Mouse (Mus musculus) heart, postnatal 25 days (tissue): Measurements from ENCODE around the gene Art3. TPM values are rescaled to one million over a fixed set of nuclear protein-coding genes. Genes with fewer than 3 reads are reported as not detected.

Experiments used
- DNase-seq: peaks from one replicate; pipeline ENCODE4 v3.0.0; 2022; ENCODE audit warnings: low spot score
- intact Hi-C: fragments of 180-260 bp; cut with DNase I; formaldehyde crosslinking; loops from one replicate; pipeline ENCODE4 v1.15.1; 2025
- total RNA-seq, 2 experiments: library from RNA; stranded (reverse); gene quantifications; 2 replicates each; pipeline ENCODE4 v1.2.3; 2021

The Art3 gene
- total RNA-seq, 2 experiments from 2014 or later: 689 to 788 TPM

DNA sequence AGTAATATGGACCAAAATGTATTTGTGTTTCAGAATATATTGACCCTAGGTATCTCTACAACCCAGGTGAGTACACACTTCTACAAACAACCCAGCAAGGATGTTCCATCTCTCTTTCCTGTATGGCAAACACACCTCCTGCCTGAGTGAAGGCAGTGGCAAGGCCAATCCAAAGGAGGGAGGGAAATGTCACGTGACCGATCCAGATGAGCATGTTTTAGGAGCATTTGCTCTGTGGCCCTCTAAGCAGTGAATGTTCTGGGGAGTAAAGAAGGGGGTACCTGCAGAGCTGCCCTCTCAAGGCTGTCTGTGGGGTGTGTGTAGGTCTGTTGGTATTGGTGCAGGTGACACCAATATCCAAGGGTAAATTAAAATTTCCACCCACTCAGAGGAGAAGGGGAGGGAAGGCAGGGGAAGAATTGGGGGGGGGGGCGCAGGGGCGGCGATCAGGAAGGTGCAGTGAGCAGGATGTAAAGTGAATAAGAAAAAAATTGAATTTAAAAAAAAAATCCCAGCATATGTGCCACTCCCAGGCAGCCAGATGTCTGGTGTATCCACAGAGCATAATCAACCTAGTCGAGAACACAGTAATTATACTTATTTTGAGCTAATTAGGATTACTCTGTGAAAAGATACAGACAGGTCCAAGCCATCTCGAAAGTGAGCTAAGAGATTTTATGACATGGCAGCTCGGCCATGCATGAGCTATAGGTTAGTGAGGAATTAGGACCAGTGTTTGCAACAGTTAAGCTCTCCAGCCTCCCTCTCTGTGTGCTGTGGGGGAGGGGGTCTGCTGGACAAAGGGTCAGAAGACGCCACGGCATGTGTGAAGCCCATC is 72.2 kb downstream of the Art3 start:
- no peak for DNase-seq
- intact Hi-C loops: no loop called here

DNA sequence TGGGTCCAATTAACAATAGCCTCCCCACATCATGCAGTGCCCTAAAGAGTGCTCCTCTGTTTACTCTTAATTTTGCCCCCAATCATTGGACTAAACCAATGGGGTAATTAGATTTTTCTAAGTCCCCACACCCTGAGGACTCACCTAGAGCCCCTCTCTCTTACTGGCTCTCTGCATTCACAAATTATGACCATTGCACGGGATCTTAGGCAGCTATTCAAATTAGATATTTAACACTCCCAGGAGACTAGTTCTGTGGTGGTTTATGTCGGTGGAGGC is 72.7 kb downstream of the Art3 start:
- intact Hi-C loops: no loop called here

DNA sequence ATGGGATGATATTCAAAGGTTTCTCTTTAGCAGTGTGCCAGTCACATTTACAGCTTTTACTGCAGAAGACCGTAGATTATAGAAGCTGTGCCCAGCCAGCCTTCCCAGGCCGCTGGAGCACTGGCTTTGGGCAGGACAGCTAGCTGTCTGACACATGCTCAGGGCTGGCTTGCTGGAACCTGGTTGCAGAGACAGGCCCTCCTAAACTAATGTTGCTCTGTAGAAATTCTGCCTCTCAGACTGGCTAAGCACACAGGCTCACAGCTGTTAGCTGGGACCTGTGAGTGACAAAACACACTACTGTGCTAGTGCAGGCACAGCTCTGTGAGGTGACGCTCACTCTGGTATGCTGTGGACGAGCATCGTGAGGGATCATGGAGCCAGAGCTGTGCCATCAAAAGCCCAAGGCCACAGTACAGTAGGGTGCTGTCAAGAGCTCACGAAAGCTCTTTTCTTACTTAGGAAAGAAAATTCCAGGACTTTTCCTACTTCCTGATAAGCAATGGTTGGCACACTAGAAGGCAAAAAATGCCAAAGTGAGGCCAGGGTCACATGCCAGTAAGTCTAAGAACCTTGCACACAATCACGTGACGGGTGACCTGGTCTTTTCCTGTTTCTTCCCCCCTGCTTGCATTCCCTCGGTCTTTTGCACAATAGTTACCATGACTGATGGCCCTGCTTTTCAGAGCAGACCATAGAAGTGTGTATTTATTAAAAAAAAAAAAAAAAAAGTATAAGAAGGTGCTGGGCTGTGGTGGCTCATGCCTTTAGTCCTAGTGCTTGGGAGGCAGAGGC is 77.9 kb downstream of the Art3 start:
- no peak for DNase-seq
- intact Hi-C loops: no loop called here

More for the DNA sequence above, 72.7 kb downstream of the Art3 start:
- no peak for DNase-seq

DNA sequence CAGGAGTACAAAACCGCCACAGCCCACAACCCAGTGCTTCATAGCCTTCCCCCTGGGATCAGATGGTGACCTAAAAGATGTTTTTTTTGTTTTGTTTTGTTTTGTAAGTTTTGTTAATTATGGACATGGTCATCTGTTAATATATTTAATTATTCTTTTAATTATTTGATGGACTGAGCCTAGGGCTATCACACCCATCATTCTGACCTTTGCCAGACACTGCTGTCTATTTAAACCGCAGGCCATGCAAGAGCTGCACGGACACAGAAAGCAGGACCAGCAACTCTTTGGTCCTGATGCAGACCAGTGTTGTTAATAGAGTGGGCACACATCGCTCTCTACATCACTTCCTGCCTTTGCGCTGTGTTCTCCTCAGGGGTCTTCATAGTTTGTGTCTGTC is 78.9 kb downstream of the Art3 start:
- intact Hi-C loops: no loop called here
- no peak for DNase-seq

DNA sequence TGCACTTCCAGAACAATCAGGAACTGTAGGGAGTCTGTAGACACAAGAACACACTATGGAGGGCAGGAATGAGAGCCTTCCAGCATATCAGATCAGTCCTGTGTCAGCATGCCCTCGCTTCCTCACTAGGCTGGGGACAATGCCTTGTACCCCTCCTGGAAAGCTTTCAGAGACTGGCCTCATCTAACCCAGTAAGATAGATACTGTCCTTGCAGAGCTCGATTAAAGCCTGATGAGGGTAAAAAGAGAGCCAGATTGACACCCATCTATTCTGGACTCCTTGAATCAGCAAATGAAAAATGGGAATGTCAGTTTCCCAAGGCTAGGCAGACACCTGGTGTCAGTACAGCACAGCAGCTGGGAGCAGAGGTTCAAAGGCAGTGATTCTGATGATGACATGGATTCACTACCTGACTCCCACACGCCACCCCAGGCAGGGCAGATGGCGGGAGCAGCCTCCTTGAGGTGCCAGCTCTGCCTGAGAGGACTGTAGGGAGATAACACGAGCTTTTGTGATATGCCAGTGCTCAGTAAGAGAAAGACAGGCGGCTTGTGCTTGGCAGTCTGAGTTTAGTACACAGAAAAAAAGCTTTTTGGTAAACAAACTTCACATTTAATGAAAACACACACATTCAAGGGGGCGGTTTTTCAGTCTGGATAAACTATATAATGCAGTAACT is 80.0 kb downstream of the Art3 start:
- intact Hi-C loops: no loop called here
- no peak for DNase-seq

DNA sequence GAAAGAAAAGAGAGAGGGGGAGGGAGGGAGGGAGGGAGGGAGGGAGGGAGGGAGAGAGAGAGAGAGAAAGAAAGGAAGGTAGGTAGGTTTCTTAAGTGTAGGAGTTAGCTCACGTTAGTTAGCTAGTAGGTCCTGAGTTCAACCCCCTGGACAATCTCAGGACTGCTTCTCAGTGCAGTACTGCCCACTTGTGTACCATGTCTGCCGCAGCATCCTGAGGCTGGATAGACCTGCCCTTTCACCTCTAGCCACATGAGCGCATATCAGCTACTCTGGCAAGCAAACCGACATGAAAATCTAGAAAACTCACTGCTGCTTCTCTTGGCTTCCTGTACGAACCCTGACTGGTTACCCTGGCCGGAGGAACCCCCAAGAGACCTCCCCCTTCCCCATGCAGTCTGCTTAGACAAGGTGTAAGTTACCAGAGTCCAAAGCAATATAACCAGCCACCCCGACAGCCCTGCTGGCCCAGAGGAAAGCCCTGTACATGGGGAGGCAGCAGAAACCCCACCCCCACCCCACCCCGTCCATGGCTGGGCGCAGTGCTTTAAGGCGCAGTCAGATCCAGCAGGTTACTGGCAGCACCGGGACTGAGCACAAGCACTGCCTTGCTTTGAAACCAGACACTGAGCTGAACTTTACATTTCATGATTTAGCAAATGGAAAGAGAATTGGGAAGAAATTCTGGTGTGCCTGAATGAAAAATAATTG is 81.8 kb downstream of the Art3 start:
- intact Hi-C loops: no loop called here
- DNase-seq: no peak

DNA sequence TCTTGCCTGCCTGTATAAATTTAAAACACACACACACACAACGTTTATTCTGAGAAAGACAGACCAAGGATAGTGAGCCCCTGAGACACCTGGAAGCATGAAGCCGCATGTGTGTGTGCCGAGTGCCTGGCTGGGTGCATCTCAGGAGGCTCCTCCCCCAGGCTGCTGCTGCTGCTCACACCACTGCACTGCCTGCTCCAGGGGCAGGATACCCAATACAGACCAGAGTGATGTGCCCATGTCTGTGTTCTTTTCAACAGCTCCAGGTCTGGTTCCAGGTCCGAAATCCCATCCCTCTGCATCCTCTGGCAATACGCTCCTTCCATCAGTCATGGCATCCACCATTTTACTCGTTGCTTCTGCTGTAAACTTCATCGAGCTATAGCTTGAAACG is 82.4 kb downstream of the Art3 start:
- intact Hi-C loops: no loop called here

DNA sequence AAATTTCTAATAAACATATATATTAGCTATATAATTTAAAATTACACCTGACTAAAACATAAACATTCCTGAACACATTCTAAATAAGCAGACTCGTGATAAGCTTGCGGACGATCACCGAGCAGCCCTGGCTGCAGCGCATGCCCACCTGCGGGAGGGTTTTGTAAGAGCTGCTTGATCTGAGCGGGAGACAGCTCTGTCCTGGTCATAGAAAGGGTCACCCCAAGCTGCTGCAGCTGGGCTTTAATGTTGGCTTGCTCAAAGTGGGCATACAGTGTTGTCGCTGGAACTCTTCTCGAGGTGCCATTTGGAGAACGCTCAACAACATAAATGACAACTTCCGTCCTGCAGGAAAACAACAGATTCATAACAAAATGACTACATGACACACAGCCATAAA is 92.5 kb downstream of the Art3 start:
- intact Hi-C loops: no loop called here

More for the DNA sequence above, 82.4 kb downstream of the Art3 start:
- no peak for DNase-seq

DNA sequence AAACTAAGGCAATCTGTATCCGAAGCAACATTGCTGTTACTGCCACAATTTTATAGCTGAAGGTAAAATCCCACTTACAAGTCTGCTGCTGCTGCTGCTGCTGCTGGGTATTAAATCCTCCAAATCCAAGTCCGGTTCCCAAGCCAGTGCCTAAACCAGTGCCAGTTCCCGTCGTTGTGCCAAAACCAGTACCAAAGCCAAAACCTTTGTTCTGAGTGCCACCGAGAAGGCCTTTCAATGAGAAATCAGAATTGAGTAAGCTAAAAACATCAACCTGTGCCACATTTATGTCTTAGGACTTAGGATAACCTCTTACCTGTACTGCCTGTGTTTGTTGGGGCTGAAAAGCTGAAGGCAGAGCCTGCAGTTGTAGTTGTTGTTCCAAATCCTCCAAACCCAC is 99.1 kb downstream of the Art3 start:
- DNase-seq: no peak
- intact Hi-C loops: no loop called here

More for the DNA sequence above, 92.5 kb downstream of the Art3 start:
- no peak for DNase-seq

DNA sequence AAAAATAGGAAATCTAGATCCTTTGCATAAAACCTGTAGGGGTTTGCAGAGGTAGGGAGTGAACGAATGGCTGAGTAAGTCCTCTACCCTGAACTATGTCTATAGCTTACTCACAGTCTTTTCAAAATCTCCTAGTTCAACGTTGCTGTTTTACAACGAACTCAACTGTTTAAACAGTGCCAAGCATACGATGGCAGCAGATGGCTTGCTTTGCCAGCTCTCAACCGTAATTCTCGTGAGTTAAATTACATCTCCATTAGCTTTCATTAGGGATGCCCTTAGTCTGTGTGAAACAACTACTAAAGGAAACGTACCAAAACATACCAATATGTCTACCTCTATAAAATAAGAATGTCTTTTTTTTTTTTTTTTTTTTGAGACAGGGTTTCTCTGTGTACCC is 100.0 kb downstream of the Art3 start:
- no peak for DNase-seq
- intact Hi-C loops: no loop called here

DNA sequence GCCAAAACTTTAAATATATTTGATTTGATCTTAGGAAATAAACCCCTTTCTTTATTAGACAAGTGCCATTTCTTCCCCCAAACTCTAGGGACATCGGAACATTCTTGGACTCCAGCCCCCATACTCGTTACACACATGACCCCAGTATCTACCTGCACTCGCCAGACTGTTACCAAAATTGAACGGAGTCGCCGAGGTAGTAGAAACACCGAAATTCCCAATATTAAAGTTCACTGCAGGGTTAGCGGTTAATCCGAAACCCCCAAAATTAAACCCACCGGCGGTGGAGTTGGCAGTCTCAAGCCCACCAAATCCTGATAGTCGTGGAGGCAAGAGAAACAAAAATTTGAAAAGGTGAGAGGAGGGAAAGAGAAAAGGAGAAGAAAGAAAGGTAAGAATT is 102.4 kb downstream of the Art3 start:
- DNase-seq: no peak
- intact Hi-C loops: no loop called here

DNA sequence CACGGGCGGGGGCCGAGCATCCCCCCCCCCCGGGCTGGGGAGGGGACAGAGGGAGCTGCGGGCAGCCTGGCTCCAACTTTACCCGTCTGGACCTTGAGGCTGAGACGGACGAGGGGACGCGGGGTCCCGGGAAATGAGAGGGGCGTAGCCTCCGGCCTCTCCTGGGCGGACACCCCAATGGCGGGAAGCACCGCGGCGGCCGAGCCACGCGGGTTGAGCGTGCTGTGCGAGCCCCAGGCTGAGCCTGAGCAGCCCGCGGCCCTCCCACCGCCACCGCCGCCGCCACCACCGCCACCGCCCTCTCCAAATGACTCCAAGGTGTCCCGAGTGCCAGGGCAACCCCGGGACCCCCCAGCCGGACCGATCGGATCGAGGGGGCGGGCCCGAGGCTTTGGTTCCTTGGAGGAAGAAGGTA is 103.0 kb downstream of the Art3 start:
- intact Hi-C loops: no loop called here
- DNase-seq: no peak

DNA sequence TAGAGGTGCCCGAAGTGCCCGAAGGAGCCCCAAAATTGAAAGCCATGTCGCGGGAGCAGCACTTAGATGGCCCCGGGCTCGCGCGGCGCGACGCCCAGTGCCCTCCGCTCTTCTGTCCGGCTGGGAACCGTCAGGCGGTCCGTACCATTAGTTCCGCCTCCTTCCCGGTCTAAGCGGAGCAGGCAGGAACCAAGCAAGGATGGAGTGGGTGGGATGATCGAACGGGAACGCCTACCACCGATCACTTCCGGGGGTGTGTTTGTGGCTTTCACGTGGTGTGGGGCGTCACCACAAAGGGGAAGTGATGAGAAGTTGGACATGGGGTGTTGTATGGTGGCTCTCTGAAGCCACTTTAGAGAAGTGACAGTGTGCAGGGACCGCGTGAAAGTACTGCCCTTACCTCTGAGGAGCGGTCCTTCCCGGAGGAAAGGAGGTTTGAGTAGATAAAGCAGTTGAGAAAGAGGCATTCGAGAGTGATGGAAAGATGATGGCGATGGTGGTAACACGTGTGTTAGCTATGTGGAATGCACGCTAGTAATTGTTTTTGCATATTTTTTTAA is 103.5 kb downstream of the Art3 start, which contains the start of gene Nup54:
Nup54 (minus strand) TSS at position 195 of the 560 bp plus-strand sequence.
- DNase-seq: peak; percentile 95
- intact Hi-C loops: loop anchor here (1.0 kb wide), 1 partner anchor 17 kb away; no protein-coding TSS in a partner anchor

DNA sequence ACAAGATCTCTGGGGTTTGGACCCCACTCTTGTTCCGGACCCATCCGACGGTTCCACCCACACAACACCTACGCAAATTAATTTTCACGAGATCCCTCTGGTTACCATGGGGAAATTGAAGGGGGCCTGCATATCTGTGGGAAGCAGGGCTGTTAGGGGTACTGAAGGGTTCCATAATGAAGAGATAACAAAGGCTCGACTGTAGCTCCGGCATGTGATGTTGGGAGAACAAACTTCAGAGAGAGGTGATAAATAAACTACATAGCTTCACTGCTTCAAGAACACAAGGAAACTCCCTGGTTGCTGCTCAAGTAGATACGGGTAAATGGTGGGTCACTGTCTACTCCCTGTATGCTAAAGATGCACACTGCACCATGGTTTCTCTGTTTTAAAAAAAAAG is 106.9 kb downstream of the Art3 start:
- DNase-seq: no peak
- intact Hi-C loops: no loop called here

DNA sequence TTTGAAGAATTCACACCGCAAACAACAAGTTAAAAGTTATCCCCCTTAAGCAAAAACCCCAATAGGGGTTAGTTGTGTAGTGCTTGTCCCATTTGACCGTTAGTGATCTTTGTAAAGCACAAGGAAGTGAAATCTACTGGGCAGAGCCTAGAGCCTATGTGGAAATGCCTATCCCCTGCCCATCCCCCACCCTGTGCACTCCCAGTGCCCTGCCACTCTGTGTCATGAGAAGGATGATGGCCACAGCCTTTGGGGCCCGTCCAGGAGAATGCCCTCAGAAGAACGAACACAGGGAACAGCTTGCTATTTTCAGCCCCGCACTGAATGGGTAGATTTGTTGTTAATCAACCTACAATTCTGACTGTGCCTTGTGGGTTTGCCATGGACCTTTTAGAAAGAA is 109.9 kb downstream of the Art3 start:
- intact Hi-C loops: no loop called here
- peak; percentile 19 for DNase-seq

DNA sequence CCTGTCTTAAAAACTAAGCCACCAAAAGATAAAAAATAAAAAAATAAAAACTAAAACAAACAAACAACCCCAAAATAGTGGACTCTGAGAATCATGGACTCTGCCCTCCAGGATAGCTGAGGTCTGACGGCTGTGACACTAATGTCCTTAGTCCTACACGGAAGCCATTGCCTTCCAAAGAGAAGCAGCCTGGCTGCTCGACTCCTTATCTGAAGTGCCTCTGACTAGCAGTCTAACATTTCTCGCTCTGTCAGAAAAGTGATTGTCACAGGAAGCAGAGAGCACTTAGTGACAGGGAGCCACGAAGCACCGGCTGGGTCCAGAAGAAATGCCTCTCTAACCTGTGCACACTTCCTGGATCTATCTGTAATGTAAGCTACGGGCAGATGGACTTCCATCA is 111.3 kb downstream of the Art3 start:
- DNase-seq: no peak
- intact Hi-C loops: no loop called here

DNA sequence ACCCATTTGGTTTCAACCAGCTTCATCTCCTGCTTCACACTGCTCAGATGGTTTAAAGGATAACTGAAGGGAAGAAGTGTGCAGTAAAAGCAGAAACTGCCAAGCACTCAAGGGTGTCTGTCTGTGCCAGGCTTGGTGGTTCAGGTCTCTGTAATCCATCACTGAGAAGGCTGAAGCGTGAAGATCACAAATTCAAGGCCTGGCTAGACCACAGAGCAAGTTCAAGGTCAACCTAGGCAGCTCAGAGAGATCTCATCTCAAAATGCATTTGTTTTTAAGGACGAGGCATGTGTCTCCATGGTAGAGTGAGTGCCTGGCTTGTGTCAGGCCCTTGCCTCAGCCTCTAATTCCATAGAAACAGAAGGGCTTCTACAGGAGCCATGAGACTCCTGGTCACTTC is 113.4 kb downstream of the Art3 start:
- no peak for DNase-seq
- intact Hi-C loops: no loop called here

DNA sequence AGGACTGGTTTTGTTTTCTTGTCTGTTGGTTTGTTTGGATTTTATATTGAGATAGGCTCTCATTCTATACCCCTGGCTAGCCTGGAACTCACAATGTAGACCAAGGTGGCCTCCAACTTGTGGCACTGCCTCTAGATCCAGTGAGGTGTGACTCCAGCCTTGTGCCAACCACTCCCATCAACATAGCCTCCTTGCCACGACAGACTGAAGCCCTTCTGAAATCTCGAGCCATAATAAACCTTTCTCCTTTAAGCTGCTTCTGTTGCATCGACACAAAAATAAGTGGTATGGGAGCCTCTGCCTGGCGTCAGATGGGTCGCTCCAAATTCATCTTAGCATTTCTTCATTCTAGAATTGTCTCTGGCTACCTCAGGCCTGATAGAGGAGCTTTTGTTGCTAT is 115.1 kb downstream of the Art3 start:
- no peak for DNase-seq
- intact Hi-C loops: no loop called here

DNA sequence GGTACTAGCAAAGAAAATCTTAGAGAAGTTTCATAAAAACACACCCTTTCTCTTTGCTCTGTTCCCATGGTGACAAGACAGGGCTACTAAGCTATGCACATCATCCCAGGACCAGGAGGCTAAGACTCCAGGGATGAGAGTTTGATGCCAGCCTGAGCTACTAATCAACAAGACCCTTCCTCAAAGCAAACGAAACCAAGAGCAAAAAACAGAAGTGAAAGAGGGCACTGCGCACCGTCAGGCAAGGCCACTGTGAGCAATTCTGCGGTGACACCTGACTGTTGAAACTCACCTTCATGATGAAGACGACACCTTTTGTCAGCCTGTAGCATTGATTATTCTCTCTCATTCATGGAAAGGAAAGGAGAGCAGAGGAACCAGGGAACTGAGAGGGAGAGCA is 121.2 kb downstream of the Art3 start:
- DNase-seq: no peak
- intact Hi-C loops: loop anchor here (1.0 kb wide), 1 partner anchor 18 kb away; the partner anchor contains the start of gene Nup54

DNA sequence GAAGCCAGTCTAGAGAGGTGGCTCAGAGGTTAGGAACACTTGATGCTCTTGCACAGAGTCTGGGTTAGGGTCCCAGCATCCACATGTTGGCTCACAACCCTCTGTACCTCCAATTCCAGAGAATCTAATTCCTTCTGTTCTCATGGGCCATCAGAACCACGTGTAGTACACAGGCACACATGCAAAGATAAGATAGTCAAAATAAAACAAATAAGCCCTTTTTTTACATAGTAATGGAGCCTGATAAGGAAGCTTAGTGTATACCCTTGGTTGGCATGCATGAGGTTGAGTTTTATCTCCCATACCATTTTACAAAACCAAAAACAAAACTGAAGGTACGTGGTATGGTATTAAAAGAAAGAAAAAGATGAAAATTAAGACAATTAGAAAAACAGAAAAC is 125.8 kb downstream of the Art3 start:
- no peak for DNase-seq
- intact Hi-C loops: no loop called here
